Mouse (Mus musculus) WW6 (cell line): Measurements from ENCODE around the gene Fzd4.

Source experiments
- DNase-seq: peaks from one replicate; pipeline ENCODE4 v3.0.0-alpha.2; 2013; ENCODE audit warnings: low read depth, low spot score

The Fzd4 gene

GRCm38 (mm10) chr7:89400721-89401120 is 3.4 kb upstream of the Fzd4 start:
- no peak for DNase-seq

DNA sequence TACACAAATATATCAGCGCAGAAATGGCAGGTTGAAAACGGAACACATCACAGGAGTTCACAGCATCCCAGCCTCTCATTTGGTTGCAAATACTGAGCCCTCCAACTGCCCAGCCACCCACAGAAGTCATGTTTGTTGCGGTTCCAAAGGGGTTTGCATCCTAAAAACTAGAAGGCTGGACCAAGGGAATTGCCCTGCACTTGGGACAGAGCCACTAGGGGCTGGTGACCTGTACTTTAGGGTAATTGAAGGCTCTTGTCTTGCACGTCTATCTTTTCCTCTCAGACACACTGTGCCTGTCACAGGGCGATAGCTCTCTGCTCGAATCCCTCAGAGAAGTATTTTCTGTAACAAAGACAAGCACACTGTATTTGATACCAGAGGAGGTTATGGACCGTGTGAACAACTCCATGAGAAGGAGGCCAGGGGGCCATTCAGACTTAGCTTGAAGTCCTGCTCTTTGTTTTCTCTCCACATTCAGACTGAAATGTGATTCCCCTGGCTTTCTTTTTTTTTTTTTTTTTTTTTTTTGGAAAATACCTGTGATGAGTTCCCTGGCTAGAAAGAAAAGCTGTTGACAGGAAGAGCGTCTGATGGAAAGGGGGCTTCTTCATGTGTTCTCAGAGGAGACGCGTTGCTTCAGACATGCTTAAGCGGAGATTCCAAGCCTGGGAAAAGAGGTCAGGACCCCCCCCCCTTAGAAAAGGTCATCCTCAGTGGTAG is 2.9 kb upstream of the Fzd4 start:
- no peak for DNase-seq

GRCm38 (mm10) chr7:89401936-89402335 is 2.2 kb upstream of the Fzd4 start:
- DNase-seq = no peak

GRCm38 (mm10) chr7:89403053-89403972 is 842 bp upstream of the Fzd4 start:
- DNase-seq = peak; percentile 49

- peak; percentile 9 for DNase-seq
Observed at GRCm38 (mm10) chr7:89404734-89405440, 732 bp downstream of the Fzd4 start.

- no peak for DNase-seq
Observed at GRCm38 (mm10) chr7:89406011-89406410, 1.9 kb downstream of the Fzd4 start.

GRCm38 (mm10) chr7:89407006-89407940 is 3.1 kb downstream of the Fzd4 start:
- no peak for DNase-seq

DNA sequence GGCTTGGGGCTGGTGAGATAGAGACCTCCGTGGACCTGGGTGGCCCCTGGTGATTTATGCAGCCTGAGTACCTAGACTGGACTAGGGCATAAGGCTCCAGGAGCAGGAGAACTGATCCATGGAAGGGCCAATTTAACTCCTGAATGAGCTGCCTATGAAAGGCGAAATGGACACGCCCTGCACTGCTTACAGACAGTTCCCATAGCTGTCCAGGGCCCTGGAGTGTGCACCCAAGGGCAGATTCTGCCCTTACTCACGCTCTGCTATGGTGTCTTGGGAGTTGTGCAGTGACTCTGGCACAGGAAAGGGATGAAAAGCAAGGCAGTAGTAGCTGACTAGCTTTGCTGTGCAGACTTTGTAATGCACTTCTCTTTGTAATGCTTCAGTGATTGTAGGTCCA is 6.1 kb downstream of the Fzd4 start:
- DNase-seq = no peak

DNA sequence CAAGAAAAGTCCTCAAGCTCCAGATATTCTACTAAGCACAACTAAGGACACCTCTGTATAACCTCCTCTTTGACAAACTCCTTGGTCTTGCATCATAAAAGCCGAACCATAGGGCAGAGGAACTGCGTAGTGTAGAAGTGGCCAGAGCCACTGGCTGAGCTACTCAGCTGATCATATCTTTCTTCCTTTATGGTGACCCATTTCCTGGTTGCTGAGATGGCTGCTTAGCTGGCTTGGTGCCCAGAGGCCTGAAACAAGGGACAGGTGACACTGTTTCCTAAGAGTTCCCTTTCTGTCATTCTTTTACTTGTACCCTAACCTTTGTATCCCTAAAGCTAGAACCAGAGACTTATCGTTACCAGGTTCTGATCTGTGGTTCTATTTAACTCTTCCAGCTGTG is 7.2 kb downstream of the Fzd4 start:
- DNase-seq = no peak

DNA sequence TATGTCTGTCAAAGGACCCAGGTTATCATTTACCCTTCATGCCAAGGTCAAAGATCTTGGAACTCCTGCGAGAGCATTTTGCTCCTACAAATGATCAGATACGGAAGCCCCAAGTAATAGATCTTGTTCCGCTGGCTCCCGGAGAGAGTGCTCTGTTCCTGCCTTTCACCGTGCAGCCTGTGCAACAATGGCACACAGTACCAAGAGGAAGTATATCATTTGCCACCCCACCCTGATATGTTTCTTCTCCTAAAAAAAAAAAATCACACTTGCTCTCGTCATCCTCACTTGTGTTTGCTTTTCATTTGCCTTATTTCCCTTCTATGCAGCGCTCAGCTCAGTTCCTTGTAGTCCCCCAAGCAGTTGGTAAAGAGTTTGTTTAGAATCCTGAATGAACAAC is 7.9 kb downstream of the Fzd4 start:
- no peak for DNase-seq

DNA sequence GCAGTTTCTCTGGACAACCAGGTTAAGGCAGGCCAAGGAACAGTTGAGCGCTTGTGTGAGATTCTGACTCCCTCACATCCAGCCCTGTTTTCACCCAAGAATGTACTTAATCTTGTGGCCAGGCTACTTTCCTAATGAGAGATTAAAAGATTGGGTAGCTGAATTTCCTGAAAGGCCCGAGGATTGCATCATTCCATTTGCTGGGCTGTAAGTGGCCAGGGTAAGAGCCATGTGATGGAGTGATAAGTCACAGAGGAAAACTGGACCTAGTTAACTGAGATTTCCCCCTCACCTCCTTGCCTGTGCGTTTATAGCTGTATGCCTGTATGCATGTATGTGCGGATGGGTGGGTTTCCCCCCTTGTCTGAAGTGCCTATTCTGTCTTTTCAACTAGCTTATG is 11.9 kb downstream of the Fzd4 start:
- DNase-seq = no peak

GRCm38 (mm10) chr7:89417707-89418106 is 13.6 kb downstream of the Fzd4 start:
- no peak for DNase-seq

DNA sequence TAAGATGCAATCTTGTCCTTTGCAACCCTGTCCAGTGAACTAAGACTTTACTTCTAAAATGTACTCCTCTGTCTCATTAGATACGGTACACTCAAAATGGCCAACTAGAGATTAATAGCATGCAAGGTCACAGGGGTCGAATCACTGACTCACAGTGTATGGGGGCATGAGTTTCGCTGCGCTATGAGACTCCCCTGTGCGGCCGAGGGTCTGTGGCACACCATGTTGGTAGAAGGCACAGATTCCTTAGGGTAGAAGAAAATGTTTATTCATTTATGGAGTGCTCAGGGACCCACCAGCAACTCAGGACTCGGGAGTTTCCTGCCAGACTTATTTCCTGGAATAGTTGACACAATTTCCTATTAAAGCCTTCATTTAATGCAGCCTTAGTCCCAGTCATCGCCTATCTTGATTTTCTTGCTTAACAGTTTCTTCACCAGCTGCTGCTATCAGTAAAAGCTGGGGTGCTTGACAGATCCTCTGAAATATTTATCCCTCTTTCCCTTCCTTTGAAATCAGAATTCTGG is 14.0 kb downstream of the Fzd4 start:
- no peak for DNase-seq

DNA sequence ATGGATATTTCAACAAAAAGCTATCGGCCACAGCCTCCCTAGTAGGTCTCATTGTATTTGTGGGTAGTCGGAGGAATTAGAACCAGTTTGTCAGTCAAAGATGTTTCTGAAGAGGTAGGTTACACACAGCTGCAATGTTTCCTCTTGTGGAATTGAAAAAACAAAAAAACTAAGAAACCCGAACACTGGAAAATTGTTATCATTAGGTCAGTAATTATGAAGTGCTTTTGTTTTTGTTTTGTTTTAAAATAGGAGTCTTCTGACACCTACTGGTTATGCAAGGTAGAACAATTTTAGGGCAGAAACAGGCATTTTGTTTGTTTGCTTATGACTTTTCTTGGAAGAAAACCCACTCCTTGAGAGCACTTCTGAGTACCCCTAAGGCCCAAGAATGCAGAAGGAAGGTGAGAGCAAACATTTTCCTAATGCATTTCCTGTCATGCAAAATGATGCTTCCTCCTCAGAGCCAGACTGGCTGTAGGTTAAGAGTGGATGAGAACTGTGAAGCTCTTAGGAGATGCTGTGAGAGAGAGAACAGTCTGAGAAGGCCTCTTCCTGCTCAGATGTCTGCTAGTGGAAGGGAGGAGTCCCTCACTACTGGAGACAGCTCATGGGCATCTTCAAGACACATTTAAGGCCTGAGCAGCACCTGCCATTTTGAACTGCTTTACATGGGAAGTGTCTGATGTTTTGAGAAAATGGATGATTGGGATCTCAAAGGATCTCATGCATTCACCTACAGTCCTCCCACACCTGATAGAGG is 14.9 kb downstream of the Fzd4 start:
- DNase-seq = no peak

DNA sequence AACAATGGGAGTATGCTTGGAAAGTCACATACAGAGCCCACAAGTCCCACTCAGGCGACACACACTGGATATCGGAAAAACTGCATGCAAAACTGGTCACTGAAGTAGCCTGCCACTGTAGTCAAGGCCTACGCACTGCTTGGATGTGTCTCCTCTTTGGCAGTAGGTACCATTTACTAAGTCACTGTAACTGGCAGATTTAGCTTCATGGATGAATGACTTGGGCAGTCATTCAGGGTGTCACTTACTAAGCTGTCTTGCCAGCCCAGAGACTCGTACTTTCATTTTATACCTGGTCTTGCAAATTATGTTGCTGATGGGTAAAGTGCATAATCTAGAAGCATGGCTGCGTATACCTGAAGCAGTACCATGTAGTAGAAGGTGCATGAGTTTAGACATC is 17.1 kb downstream of the Fzd4 start:
- DNase-seq = no peak

DNA sequence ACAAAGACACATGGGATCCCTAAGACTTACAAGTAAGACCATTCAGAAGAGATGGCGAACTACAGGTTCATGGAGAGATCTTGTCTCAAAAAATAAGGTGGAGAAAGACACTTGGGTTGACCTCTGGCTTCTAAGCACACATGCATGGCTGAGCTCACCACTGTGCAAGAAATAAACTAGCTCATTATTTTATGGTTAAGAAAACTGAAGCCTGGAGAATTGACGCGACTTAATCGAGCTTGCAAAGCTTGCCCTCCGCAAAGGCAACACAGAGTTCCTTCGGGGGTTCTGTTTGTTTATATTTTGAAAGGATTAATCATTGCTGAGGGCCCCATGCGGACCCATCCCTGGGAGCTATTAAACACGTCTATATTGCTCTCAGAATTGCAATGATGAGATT is 18.5 kb downstream of the Fzd4 start:
- no peak for DNase-seq

DNA sequence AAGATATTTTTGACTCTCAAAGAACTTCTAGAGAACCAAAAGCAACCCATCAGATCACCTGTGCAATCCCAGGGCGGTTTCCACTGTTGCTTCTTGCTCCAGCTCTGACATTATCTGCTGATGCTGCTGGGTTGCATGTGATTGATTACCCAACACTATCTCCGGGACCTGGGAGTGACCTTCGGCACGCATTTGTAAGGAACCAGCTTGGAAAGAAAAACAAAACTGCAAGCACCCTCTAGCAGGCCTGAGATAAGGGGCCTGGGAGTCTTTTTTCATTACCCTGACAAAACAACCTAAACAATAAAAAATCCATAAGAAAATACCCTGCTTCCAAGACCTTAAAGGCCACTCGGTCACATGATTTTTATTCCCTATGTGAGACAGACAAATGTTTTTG is 19.0 kb downstream of the Fzd4 start:
- no peak for DNase-seq

- DNase-seq = no peak
Observed at GRCm38 (mm10) chr7:89423688-89424255, 19.6 kb downstream of the Fzd4 start.

GRCm38 (mm10) chr7:89424659-89425058 is 20.5 kb downstream of the Fzd4 start:
- DNase-seq = no peak
